ENCODE assay signal across 21 mouse cellular contexts in the genomic region with DNA sequence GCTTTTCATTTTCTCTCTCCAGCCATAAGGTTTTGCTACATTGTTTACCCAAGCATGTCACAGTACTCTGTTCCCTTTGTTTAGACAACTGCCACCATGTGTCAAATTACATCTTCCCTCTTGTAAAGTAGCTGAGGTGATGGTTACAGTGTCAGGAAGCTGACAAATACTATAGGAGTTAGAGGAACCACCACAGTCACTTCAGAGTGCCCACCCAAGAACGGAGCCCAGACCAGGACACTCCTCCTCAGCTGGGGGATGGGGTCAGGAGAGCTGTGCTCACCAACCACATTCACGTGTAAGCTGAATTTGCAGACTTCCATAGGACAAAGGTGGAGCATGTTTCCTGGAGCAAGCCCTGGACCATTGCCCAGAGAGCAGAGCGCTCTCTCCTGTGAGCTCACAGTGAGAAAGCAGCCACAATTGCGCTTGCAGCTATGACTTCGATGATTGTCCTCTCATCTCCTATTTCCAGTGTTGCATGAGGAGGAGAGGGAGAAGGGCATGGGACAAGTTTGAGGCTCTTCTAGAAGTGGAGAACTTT.
DNase-seq lines count a peak whose midpoint lies in the region; ATAC-seq lines count a peak whose summit lies in the region.
"Had no signal": no experiment of that assay in that cellular context is flagged by ENCODE, and none has a peak within 500 bp of the region (broad histone marks: within the 10 kb centered on the region; RNA-seq: fewer than 3 reads in every experiment).

No protein-coding gene starts in this region.

- peaks cover 10% of the 10 kb centered on the region; the same call in 1 of the 2 replicates for H3K4me1 ChIP-seq in kidney, embryonic 15.5 days
- H3K4me1 ChIP-seq: heart, embryonic 15.5 days; limb, embryonic 15.5 days had no signal

- H3K4me2 ChIP-seq in kidney, embryonic 15.5 days = no peak overlapping the region
- H3K4me2 ChIP-seq: forebrain, embryonic 15.5 days; heart, embryonic 15.5 days; hindbrain, embryonic 13.5 days; limb, embryonic 15.5 days; midbrain, embryonic 12.5 days; neural tube, embryonic 15.5 days had no signal

- H3K27ac ChIP-seq in kidney, embryonic 15.5 days = no peak overlapping the region
- H3K27ac ChIP-seq: forebrain, embryonic 15.5 days; heart, embryonic 15.5 days; hindbrain, embryonic 13.5 days; limb, embryonic 15.5 days; midbrain, embryonic 12.5 days; neural tube, embryonic 15.5 days had no signal

- intact Hi-C loops in heart, postnatal 25 days (cut with DNase I) = no loop called here

- H3K36me3 ChIP-seq in kidney, embryonic 15.5 days = no peaks in the 10 kb centered on the region
- H3K36me3 ChIP-seq: forebrain, embryonic 15.5 days; heart, embryonic 15.5 days; hindbrain, embryonic 13.5 days; limb, embryonic 15.5 days; midbrain, embryonic 12.5 days; neural tube, embryonic 15.5 days had no signal

- peaks cover 3% of the 10 kb centered on the region for H3K27me3 ChIP-seq in kidney, embryonic 15.5 days
- H3K27me3 ChIP-seq: forebrain, embryonic 15.5 days; heart, embryonic 15.5 days; limb, embryonic 15.5 days; neural tube, embryonic 15.5 days had no signal

- peak; percentile 15 to 50 for DNase-seq in cerebellum, postnatal 25 days
- DNase-seq in cerebellum, adult 9-10 months = no peak
- peak; percentile 7 for DNase-seq in heart, postnatal 4 days
- DNase-seq in heart, postnatal 25 days (ENCODE audit: low spot score) = no peak
- DNase-seq in kidney, postnatal 36 days = peak; percentile 72 to 82
- no peak for DNase-seq in right cerebral cortex, postnatal 4 days
- DNase-seq: adrenal gland, postnatal 36 days; gastrocnemius, postnatal 10 days; left cerebral cortex, postnatal 4 days; thymus, adult 2 months; thymus, postnatal 4 days had no signal

- no peak overlapping the region for H3K9ac ChIP-seq in kidney, embryonic 15.5 days
- H3K9ac ChIP-seq: forebrain, embryonic 15.5 days; heart, embryonic 15.5 days; hindbrain, embryonic 13.5 days; limb, embryonic 15.5 days; midbrain, embryonic 12.5 days; neural tube, embryonic 15.5 days had no signal

- H3K4me3 ChIP-seq in kidney, embryonic 15.5 days (replicated peaks) = no peak overlapping the region
- H3K4me3 ChIP-seq: forebrain, embryonic 15.5 days; heart, embryonic 15.5 days; hindbrain, embryonic 13.5 days; limb, embryonic 15.5 days; midbrain, embryonic 12.5 days; neural tube, embryonic 15.5 days had no signal

- 43% methylated on average over 5 of the region's 5 CpGs for WGBS in kidney, embryonic 15.5 days

- H3K9me3 ChIP-seq in kidney, embryonic 15.5 days (replicated peaks) = no peaks in the 10 kb centered on the region
- H3K9me3 ChIP-seq: forebrain, embryonic 15.5 days; heart, embryonic 15.5 days; hindbrain, embryonic 13.5 days; limb, embryonic 15.5 days; midbrain, embryonic 12.5 days; neural tube, embryonic 15.5 days had no signal

- peak; percentile 55; the same call in 1 of the 2 replicates for ATAC-seq in kidney, embryonic 15.5 days (replicated peaks; ENCODE audit: low FRiP score)
- ATAC-seq in megakaryocyte-erythroid progenitor cell, adult 5-6 weeks (replicated peaks; ENCODE audit: low FRiP score, low TSS enrichment, poor library complexity, severe bottlenecking) = no peak
- ATAC-seq: CD4-positive, CD25-positive, alpha-beta regulatory T cell, adult 4 months; forebrain, embryonic 15.5 days; lung, postnatal 0 days had no signal

Comparison
In these comparisons a context has a peak if more than half of its experiments do, and no peak if none do; other contexts are left out.
1. DNase-seq: peak in cerebellum, postnatal 25 days (2 of 2), heart, postnatal 4 days (single experiment) and kidney, postnatal 36 days (2 of 2); none in cerebellum, adult 9-10 months (single experiment), heart, postnatal 25 days (single experiment) and right cerebral cortex, postnatal 4 days (single experiment).